Mouse (Mus musculus) Patski (cell line): Measurements from ENCODE around the gene Arih2. TPM values are rescaled to one million over a fixed set of nuclear protein-coding genes. Genes with fewer than 3 reads are reported as not detected.

Source experiments
- ATAC-seq: fragments of 100-300 bp; one replicate; pipeline ENCODE4 v1.8.0; 2021
- CTCF ChIA-PET: fragments of 350-600 bp; sonication (Branson Sonifier 250); formaldehyde crosslinking; loops from one replicate; lab custom pipeline; 2022; ENCODE audit warnings: inconsistent platforms; lab: Charles Lee
- POLR2A ChIA-PET: fragments of 350-600 bp; sonication (Branson Sonifier 250); formaldehyde crosslinking; loops from one replicate; lab custom pipeline; 2022; ENCODE audit warnings: antibody characterized with exemption, inconsistent platforms; lab: Charles Lee
- DNase-seq: peaks from one replicate; pipeline ENCODE4 v3.0.0-alpha.2; 2011; ENCODE audit warnings: low read depth, low spot score
- H3K27me3 ChIP-seq: fragments of 371-371 bp; one replicate; pipeline ENCODE4 v1.5.1; 2021
- CTCF ChIP-seq: fragments of 100-300 bp; IDR thresholded peaks from one replicate; pipeline ENCODE4 v1.5.1; 2021
- in situ Hi-C: fragments of 300-500 bp; cut with MboI; formaldehyde crosslinking; loops from 3 replicates; pipeline ENCODE4 v1.11.1; 2018; ENCODE audit warnings: low pct_unique_long_range_greater_than_20kb, mixed read lengths
- polyA plus RNA-seq: library from polyadenylated mRNA; unstranded; gene quantifications from one replicate; pipeline ENCODE4 v1.2.3, GENCODE M21; 2021

Arih2 gene
- polyA plus RNA-seq = 43.7 TPM

- in situ Hi-C loops = no loop called here
- ChIA-PET POLR2A (interaction anchor here (0.6 kb wide), 1 partner anchor 27 kb away, joined by 3 read pairs; no protein-coding TSS in a partner anchor), CTCF (no interaction called here)
- DNase-seq (no peak), ATAC-seq (peak; percentile 94)
- no peaks in the 10 kb centered on the region for H3K27me3 ChIP-seq
- no peak for TF ChIP-seq CTCF
These were observed at the start of gene Arih2 for GRCm38 (mm10) chr9:108648611-108649560. Gene Arih2, minus strand, starts transcription at chr9:108649386.

- TF ChIP-seq CTCF = no peak
- H3K27me3 ChIP-seq = no peaks in the 10 kb centered on the region
- ATAC-seq (no peak), DNase-seq (no peak)
- POLR2A ChIA-PET = no interaction called here
- CTCF ChIA-PET = no interaction called here
- in situ Hi-C loops = no loop called here
These were observed 45.3 kb upstream of the Arih2 start for GRCm38 (mm10) chr9:108694533-108694932.

GRCm38 (mm10) chr9:108693946-108694345 lies 44.8 kb upstream of the Arih2 start:
- in situ Hi-C loops = no loop called here
- H3K27me3 ChIP-seq = no peaks in the 10 kb centered on the region
- CTCF ChIA-PET = no interaction called here
- TF ChIP-seq CTCF = no peak
- DNase-seq (no peak), ATAC-seq (no peak)
- POLR2A ChIA-PET = no interaction called here

- ChIA-PET CTCF (no interaction called here), POLR2A (interaction anchor here (0.9 to 1.6 kb wide), 2 partner anchors 13 to 29 kb away, joined by 3 read pairs; no protein-coding TSS in a partner anchor)
- H3K27me3 ChIP-seq = no peaks in the 10 kb centered on the region
- DNase-seq = peak; percentile 12
- peak; percentile 48 for ATAC-seq
- TF ChIP-seq CTCF = no peak
- in situ Hi-C loops = no loop called here
These were observed 43.2 kb upstream of the Arih2 start for GRCm38 (mm10) chr9:108692226-108693041.

GRCm38 (mm10) chr9:108691846-108692225 lies 42.6 kb upstream of the Arih2 start:
- peak; percentile 85 for ATAC-seq
- no peak for TF ChIP-seq CTCF
- no peaks in the 10 kb centered on the region for H3K27me3 ChIP-seq
- CTCF ChIA-PET = no interaction called here
- POLR2A ChIA-PET = interaction anchor here (1.6 kb wide), 1 partner anchor 14 kb away, joined by 3 read pairs; no protein-coding TSS in a partner anchor
- in situ Hi-C loops = no loop called here
- peak; percentile 22 for DNase-seq

GRCm38 (mm10) chr9:108691371-108691770 lies 42.2 kb upstream of the Arih2 start:
- ATAC-seq = no peak
- POLR2A ChIA-PET = interaction anchor here (1.6 kb wide), 1 partner anchor 14 kb away, joined by 3 read pairs; no protein-coding TSS in a partner anchor
- no peak for DNase-seq
- in situ Hi-C loops = no loop called here
- H3K27me3 ChIP-seq = no peaks in the 10 kb centered on the region
- CTCF ChIA-PET = no interaction called here
- no peak for TF ChIP-seq CTCF

GRCm38 (mm10) chr9:108690914-108691313 lies 41.7 kb upstream of the Arih2 start:
- H3K27me3 ChIP-seq = no peaks in the 10 kb centered on the region
- no peak for DNase-seq
- in situ Hi-C loops = no loop called here
- ATAC-seq = no peak
- no peak for TF ChIP-seq CTCF
- CTCF ChIA-PET = no interaction called here
- POLR2A ChIA-PET = interaction anchor here (1.6 kb wide), 1 partner anchor 14 kb away, joined by 3 read pairs; no protein-coding TSS in a partner anchor

- no peak for TF ChIP-seq CTCF
- no peak for ATAC-seq
- POLR2A ChIA-PET = no interaction called here
- in situ Hi-C loops = no loop called here
- no peak for DNase-seq
- CTCF ChIA-PET = no interaction called here
- H3K27me3 ChIP-seq = no peaks in the 10 kb centered on the region
These were observed 40.8 kb upstream of the Arih2 start for GRCm38 (mm10) chr9:108689993-108690392.

- no peaks in the 10 kb centered on the region for H3K27me3 ChIP-seq
- ATAC-seq = no peak
- ChIA-PET POLR2A (no interaction called here), CTCF (no interaction called here)
- DNase-seq = no peak
- no peak for TF ChIP-seq CTCF
- in situ Hi-C loops = no loop called here
These were observed 39.9 kb upstream of the Arih2 start, which contains the start of gene Prkar2a for GRCm38 (mm10) chr9:108689106-108689505. Gene Prkar2a, plus strand, starts transcription at chr9:108689314.

- TF ChIP-seq CTCF = no peak
- POLR2A ChIA-PET = no interaction called here
- H3K27me3 ChIP-seq = no peaks in the 10 kb centered on the region
- no peak for ATAC-seq
- in situ Hi-C loops = no loop called here
- CTCF ChIA-PET = no interaction called here
- DNase-seq = no peak
These were observed 39.3 kb upstream of the Arih2 start for GRCm38 (mm10) chr9:108688451-108688850.
